Mouse (Mus musculus) spleen, adult 12 weeks (tissue): Measurements from ENCODE around the gene Arhgap10.

Experiments
- DNase-seq: peaks from one replicate; pipeline ENCODE4 v3.0.0; 2022; ENCODE audit warnings: low spot score

Gene Arhgap10

GRCm38 (mm10) chr8:77282605-77283236 is 235.0 kb downstream of the Arhgap10 start:
- no peak for DNase-seq

- no peak for DNase-seq
Measured at GRCm38 (mm10) chr8:77279977-77280376, 237.8 kb downstream of the Arhgap10 start.

GRCm38 (mm10) chr8:77278246-77278645 is 239.5 kb downstream of the Arhgap10 start:
- no peak for DNase-seq

- no peak for DNase-seq
Measured at GRCm38 (mm10) chr8:77276827-77277226, 240.9 kb downstream of the Arhgap10 start.

- no peak for DNase-seq
Measured at GRCm38 (mm10) chr8:77275571-77275970, 242.2 kb downstream of the Arhgap10 start.

GRCm38 (mm10) chr8:77272136-77272535 is 245.6 kb downstream of the Arhgap10 start:
- no peak for DNase-seq

- DNase-seq = no peak
Measured at GRCm38 (mm10) chr8:77267941-77268405, 249.8 kb downstream of the Arhgap10 start.

- no peak for DNase-seq
Measured at GRCm38 (mm10) chr8:77262216-77263009, 255.3 kb downstream of the Arhgap10 start.

- no peak for DNase-seq
Measured at GRCm38 (mm10) chr8:77261215-77261614, 256.5 kb downstream of the Arhgap10 start.

GRCm38 (mm10) chr8:77257085-77257451 is 260.7 kb downstream of the Arhgap10 start:
- no peak for DNase-seq

GRCm38 (mm10) chr8:77256450-77257084 is 261.2 kb downstream of the Arhgap10 start:
- DNase-seq = no peak

GRCm38 (mm10) chr8:77254466-77254865 is 263.3 kb downstream of the Arhgap10 start:
- DNase-seq = no peak

GRCm38 (mm10) chr8:77251134-77251533 is 266.6 kb downstream of the Arhgap10 start:
- no peak for DNase-seq

- no peak for DNase-seq
Measured at GRCm38 (mm10) chr8:77250094-77250493, 267.7 kb downstream of the Arhgap10 start.

- no peak for DNase-seq
Measured at GRCm38 (mm10) chr8:77241381-77241780, 276.4 kb downstream of the Arhgap10 start.

- DNase-seq = no peak
Measured at GRCm38 (mm10) chr8:77239462-77239861, 278.3 kb downstream of the Arhgap10 start.

GRCm38 (mm10) chr8:77236701-77237100 is 281.1 kb downstream of the Arhgap10 start:
- no peak for DNase-seq

- DNase-seq = no peak
Measured at GRCm38 (mm10) chr8:77232411-77232810, 285.3 kb downstream of the Arhgap10 start.

GRCm38 (mm10) chr8:77231834-77232233 is 285.9 kb downstream of the Arhgap10 start:
- DNase-seq = no peak

- DNase-seq = no peak
Measured at GRCm38 (mm10) chr8:77231211-77231610, 286.5 kb downstream of the Arhgap10 start.

GRCm38 (mm10) chr8:77228688-77229087 is 289.1 kb downstream of the Arhgap10 start:
- no peak for DNase-seq

- DNase-seq = no peak
Measured at GRCm38 (mm10) chr8:77227742-77228141, 290.0 kb downstream of the Arhgap10 start.

- no peak for DNase-seq
Measured at GRCm38 (mm10) chr8:77223123-77223522, 294.6 kb downstream of the Arhgap10 start.
